Mouse (Mus musculus) embryonic fibroblast, embryonic 13.5 days (primary cell): ENCODE results near the gene Elp5. TPM values are rescaled to one million over a fixed set of nuclear protein-coding genes. Genes with fewer than 3 reads are reported as not detected.

Experiments
- H3K27ac ChIP-seq: 2 replicates; pipeline ENCODE4 v1.5.1; 2012; ENCODE audit warnings: low read length, control low read depth, inconsistent platforms; ENCODE audit not compliant: insufficient read depth
- H3K4me1 ChIP-seq: 2 replicates; pipeline ENCODE4 v1.6.1; 2011; ENCODE audit warnings: low read length; ENCODE audit not compliant: control insufficient read depth, insufficient read depth
- H3K4me3 ChIP-seq: 2 replicates; pipeline ENCODE4 v1.5.1; 2011; ENCODE audit warnings: mild to moderate bottlenecking, control low read depth, low read length; ENCODE audit not compliant: insufficient read depth
- CTCF ChIP-seq: IDR thresholded peaks from 2 replicates; pipeline ENCODE4 v1.5.1; 2011; ENCODE audit warnings: mild to moderate bottlenecking, control low read depth, low read length, moderate library complexity, borderline replicate concordance; ENCODE audit not compliant: insufficient read depth
- POLR2A ChIP-seq: IDR thresholded peaks from 2 replicates; pipeline ENCODE4 v1.6.1; 2011; ENCODE audit warnings: low read depth, mild to moderate bottlenecking, control low read depth, low read length, moderate library complexity
- polyA plus RNA-seq: library from polyadenylated mRNA; stranded (reverse); fragments of >200 nt; gene quantifications from 2 replicates; pipeline ENCODE4 v1.2.4, GENCODE M21; 2011; ENCODE audit warnings: low read depth; ENCODE audit not compliant: missing spikeins, insufficient read length

Elp5 gene
- polyA plus RNA-seq, 1 experiment, result 68.8 TPM

DNA sequence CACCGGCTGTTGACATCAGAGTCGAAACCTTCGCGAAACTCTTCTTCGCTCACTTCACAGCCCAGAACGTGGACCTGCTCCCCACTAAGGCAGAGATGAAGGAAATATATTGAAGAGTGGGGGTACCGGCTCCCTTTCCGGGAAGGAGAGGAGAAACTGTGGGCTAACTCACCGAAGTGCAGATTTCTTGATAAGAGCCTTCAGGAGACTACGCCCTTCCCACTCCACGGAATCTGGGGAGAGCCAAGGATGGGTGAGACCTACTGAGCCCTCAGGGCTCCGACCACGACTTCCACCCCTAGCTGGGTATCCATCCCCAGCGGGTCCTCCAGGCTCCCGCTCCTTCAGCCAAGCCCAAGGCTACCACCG lies 2.5 kb downstream of the Elp5 start:
- Histone ChIP-seq H3K4me1 (no peaks in the 10 kb centered on the region), H3K27ac (peak overlapping the region; percentile 91), H3K4me3 (peak overlapping the region; percentile 94)
- TF ChIP-seq CTCF, result no peak
- TF ChIP-seq POLR2A, result no peak

DNA sequence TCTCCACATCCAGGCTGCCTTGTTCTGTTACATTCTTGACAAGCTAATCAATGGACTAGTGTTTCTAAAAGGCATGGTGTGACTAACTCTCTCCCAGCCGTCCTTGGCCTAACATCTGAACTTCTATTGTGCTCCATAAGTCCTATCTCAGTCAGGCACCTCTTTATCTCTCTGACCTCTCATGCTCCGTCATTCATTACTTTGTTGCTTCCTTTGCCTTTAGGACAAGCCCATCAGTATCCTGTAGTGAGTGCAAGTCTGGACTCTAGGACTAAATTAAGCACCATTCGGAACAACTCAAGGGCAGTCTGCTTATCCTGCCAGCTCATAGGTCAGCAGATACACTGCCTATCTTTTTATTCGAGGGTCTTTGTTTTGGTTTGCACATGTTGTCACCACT lies 6.0 kb downstream of the Elp5 start:
- Histone ChIP-seq H3K4me1 (no peaks in the 10 kb centered on the region), H3K4me3 (no peak overlapping the region), H3K27ac (no peak overlapping the region)
- TF ChIP-seq POLR2A, result no peak
- TF ChIP-seq CTCF, result no peak

DNA sequence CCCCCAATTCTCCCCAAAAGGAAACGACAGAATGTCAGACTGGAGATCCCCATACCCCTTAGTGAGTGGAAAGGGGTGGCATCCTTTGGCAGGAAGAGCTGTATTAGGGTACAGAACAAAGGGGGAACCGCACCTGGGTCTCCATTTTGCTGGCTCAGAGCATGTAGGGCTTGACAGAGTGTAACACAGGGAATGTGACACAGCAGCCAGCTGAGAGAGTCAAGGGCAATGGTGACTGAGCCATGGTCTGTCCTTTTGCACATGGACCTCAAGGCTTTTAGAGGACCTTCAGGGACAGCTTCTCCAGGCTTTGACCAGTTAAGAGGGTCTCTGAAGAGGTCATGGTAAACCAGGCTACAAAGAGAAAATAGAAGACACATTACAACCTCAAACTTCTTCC lies 7.4 kb downstream of the Elp5 start:
- H3K27ac ChIP-seq, result no peak overlapping the region
- no peaks in the 10 kb centered on the region for H3K4me1 ChIP-seq
- TF ChIP-seq CTCF, result no peak
- TF ChIP-seq POLR2A, result no peak
- H3K4me3 ChIP-seq, result no peak overlapping the region

DNA sequence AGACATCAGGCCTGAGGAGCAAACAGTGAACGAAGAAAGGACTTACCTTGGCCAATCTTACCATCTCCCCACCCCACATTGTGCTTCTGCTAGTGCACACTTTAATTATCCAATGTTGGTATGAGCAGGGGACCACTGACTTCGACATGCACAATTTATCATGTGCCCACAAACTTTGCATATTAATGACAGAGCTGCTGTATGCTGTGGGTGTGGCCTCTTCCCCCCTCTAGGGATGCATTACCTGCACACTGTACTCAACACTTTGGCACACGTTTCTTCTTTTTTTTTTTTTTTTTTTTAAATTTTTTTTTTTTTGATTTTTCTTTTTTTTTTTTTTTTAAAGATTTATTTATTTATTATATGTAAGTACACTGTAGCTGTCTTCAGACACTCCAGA lies 11.5 kb downstream of the Elp5 start:
- TF ChIP-seq POLR2A (no peak), CTCF (no peak)
- Histone ChIP-seq H3K4me3 (no peak overlapping the region), H3K27ac (no peak overlapping the region), H3K4me1 (no peaks in the 10 kb centered on the region)

DNA sequence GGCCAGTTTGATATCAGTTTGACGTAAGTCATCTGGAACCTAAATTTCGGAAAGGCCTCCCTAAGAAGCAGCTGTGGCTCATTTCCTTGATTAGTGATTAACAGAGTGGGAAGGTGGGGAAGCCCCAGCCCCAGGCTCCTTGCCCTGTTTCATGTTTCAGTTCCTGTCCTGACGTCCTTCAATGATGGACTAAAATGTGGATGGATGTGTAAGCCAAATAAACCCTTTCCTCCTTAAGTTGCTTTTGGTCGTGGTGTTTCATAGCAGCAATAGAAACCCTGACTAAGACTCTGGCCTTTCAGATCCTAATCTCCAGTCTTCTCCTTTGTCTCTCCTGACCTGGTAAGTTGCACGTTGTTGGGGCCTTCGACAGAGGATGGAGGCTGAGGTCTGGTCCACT lies 12.1 kb downstream of the Elp5 start:
- no peak overlapping the region for H3K27ac ChIP-seq
- H3K4me1 ChIP-seq, result no peaks in the 10 kb centered on the region
- no peak overlapping the region for H3K4me3 ChIP-seq
- TF ChIP-seq CTCF, result no peak
- no peak for TF ChIP-seq POLR2A

DNA sequence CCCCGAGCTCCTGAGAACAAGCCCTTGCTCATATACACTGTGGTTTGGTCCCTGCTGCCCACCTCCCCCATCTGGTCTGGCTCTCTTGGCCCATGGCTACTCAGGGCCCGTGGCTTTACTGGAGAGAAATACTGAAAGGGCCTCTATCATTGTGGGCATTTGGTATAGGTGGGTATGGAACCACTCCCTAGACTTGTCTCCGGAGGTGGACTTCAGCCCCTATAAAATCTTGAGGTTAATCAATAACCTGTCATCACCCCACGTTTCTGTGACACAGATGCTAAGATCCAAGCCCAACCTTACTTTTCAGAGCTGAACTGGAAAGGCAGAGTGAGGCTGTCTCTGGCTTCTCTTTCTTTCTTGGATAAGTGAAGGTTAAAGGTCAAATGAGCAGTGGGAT lies 13.5 kb downstream of the Elp5 start:
- TF ChIP-seq CTCF (no peak), POLR2A (no peak)
- Histone ChIP-seq H3K4me3 (no peak overlapping the region), H3K27ac (no peak overlapping the region), H3K4me1 (no peaks in the 10 kb centered on the region)

DNA sequence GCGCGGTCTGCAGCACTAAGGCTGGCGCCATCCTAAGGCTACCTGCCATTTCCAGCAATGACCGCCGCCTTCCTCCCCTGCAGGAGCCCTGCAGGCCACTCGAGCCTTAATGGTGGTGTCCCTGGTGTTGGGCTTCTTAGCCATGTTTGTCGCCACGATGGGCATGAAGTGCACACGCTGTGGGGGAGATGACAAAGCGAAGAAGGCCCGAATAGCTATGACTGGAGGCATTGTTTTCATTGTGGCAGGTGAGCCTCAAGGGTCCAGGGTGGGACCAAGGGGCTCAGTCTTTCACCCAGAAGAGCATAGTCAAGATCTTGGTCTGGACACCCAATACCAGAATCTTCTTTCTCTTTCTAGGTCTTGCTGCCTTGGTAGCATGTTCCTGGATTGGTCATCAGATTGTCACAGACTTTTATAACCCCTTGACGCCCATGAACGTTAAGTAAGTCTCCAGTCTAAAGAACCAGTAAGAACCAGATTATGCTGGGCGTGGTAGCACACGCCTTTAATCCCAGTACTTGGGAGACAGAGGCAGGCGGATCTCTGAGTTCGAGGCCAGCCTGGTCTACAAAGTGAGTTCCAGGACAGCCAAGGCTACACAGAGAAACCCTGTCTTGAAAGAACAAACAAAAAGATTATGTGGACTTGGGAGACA lies 15.3 kb downstream of the Elp5 start:
- no peaks in the 10 kb centered on the region for H3K4me1 ChIP-seq
- H3K4me3 ChIP-seq, result no peak overlapping the region
- TF ChIP-seq POLR2A (0 out of 2 replicates have a peak, but pooled peaks have one; percentile 9), CTCF (no peak)
- no peak overlapping the region for H3K27ac ChIP-seq

DNA sequence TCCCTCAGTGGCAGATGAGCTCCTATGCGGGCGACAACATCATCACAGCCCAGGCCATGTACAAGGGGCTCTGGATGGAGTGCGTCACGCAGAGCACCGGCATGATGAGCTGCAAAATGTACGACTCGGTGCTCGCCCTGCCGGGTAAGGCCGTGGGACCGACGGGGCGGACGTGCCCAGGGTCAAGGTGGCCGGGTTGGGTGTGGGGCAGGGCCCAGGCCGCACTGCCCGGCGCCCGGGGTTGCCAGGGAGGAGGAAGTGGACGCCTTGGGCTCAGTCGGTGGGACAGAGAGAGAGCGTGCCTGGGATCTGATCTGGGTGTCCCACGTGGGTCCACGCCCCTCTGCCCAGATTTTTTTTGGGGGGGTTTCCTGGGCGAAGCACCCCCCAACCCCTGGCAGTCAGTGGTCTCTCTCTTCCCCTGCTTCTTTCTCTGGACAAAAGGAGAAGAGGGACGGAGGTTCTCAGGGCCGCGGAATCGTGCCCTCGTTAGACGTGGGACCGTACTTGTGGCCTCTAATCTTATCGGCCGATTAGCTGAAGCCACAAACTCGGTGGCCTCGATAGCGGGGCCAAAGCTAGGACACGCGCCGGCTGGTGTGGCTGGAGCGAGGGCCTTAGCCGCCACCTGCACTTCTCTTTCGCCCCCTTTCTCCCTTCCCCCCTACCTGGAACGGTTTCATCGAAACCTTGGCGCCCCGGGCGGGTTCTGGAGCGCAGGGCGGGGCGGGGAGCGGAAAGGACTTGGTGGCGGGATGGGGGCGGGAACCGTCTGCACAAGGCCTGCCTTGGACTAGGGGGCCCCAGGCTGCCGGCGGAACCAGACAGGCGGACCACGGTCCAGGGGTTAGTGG lies 16.1 kb downstream of the Elp5 start:
- Histone ChIP-seq H3K27ac (no peak overlapping the region), H3K4me1 (no peaks in the 10 kb centered on the region), H3K4me3 (peak overlapping the region; percentile 15; the same call in 1 of the 2 replicates)
- TF ChIP-seq CTCF (no peak), POLR2A (no peak)

DNA sequence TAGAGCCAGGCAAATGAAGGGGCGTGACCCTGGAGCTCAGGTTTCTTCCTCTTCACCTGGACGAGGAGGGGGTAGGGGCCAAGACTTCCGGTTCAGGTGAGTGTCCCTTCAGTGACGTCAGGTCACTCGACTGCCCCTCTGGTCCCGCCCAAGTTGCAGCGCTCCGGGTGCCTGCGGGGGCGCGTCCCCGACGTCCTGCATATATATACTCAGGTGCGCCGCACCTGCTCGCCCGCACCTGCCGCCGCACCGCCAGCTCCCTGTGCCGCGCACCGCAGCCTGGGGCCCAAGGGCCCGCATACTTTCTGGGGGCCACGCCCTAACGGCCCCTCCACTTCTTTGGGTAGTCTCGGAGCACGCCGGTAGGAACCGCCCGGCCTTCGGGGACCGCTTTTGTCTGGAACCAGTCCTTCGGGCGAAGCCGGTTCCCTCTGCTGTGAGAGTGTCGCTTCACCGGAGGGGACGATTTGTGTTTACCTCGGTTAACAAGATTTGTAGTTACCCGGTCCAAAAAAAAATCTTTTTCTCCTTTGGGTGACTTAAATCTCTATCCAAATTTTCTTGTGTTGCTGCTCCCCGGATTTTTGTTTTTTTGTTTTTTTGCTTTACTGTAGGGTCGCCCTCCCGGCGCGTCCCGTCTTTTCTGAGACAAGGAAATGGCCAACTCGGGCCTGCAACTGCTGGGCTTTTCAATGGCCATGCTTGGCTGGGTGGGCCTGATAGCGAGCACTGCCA lies 16.9 kb downstream of the Elp5 start:
- TF ChIP-seq CTCF (no peak), POLR2A (no peak)
- H3K27ac ChIP-seq, result no peak overlapping the region
- no peak overlapping the region for H3K4me3 ChIP-seq
- H3K4me1 ChIP-seq, result no peaks in the 10 kb centered on the region
